In genomic region chr7:125899036-125899435, GRCm38 (mm10) we compare ENCODE assay signal across 8 mouse cellular contexts.
A peak's percentile ranks its signal among the peaks of the same experiment; 100 is the strongest.
DNase-seq lines count a peak whose midpoint lies in the region; ATAC-seq lines count a peak whose summit lies in the region.

No protein-coding gene starts in this region.

- intact Hi-C loops in heart, postnatal 25 days (cut with DNase I), result no loop called here
- intact Hi-C loops in left cerebral cortex, postnatal 36 days (cut with DNase I), result loop anchor here (10.0 kb wide), 1 partner anchor 106 kb away; no protein-coding TSS in a partner anchor

- peak; percentile 75; the same call in 1 of the 2 replicates for ATAC-seq in cerebellum, adult (ENCODE audit: insufficient number of reproducible peaks, low FRiP score, low TSS enrichment)

- DNase-seq in cerebellum, postnatal 4 days (ENCODE audit: low spot score in 2 of 2), result no peak
- peak; percentile 18 for DNase-seq in adipocyte (ENCODE audit: low spot score)
- peak; percentile 79 to 87 for DNase-seq in frontal cortex, adult 2 months (ENCODE audit: extremely low spot score in 1 of 2, low spot score in 1 of 2)
- peak; percentile 46 for DNase-seq in heart, postnatal 25 days (ENCODE audit: low spot score)
- DNase-seq in left cerebral cortex, postnatal 36 days (ENCODE audit: low spot score in 2 of 2), result peak; percentile 81 to 83
- DNase-seq in urinary bladder, postnatal 25 days (ENCODE audit: low spot score), result peak; percentile 60
- DNase-seq in thymus, postnatal 25 days, result no peak

Comparison
In these comparisons a context has a peak if more than half of its experiments do, and no peak if none do; other contexts are left out.
1. DNase-seq: peak in adipocyte (single experiment), frontal cortex, adult 2 months (2 of 2), heart, postnatal 25 days (single experiment), left cerebral cortex, postnatal 36 days (2 of 2) and urinary bladder, postnatal 25 days (single experiment); none in cerebellum, postnatal 4 days (0 of 2) and thymus, postnatal 25 days (single experiment).